Mouse (Mus musculus) adrenal gland (tissue): ENCODE measurements around the gene Mindy2.

Experiments
- intact Hi-C: fragments of 180-260 bp; cut with DNase I; formaldehyde crosslinking; loops from one replicate; pipeline ENCODE4 v1.15.1; 2025
- long read RNA-seq, 2 experiments: library from polyadenylated mRNA; unstranded; transcript quantifications; one replicate each; pipeline ENCODE4 v2.0.0; 2020; ENCODE audit warnings: borderline replicate concordance in 1 of 2; ENCODE audit not compliant: insufficient replicate concordance in 1 of 2

Mindy2 gene
- long read RNA-seq, experiment 1, full-length matches to known transcripts, result 4 of 6 reads
- long read RNA-seq, experiment 1, partial matches to known transcripts, result 0 of 6 reads
- long read RNA-seq, experiment 1, other reads (novel, unspliced or antisense), result 2 of 6 reads
- long read RNA-seq, experiment 2, full-length matches to known transcripts, result 6 of 10 reads
- long read RNA-seq, experiment 2, partial matches to known transcripts, result 2 of 10 reads
- long read RNA-seq, experiment 2, other reads (novel, unspliced or antisense), result 2 of 10 reads

DNA sequence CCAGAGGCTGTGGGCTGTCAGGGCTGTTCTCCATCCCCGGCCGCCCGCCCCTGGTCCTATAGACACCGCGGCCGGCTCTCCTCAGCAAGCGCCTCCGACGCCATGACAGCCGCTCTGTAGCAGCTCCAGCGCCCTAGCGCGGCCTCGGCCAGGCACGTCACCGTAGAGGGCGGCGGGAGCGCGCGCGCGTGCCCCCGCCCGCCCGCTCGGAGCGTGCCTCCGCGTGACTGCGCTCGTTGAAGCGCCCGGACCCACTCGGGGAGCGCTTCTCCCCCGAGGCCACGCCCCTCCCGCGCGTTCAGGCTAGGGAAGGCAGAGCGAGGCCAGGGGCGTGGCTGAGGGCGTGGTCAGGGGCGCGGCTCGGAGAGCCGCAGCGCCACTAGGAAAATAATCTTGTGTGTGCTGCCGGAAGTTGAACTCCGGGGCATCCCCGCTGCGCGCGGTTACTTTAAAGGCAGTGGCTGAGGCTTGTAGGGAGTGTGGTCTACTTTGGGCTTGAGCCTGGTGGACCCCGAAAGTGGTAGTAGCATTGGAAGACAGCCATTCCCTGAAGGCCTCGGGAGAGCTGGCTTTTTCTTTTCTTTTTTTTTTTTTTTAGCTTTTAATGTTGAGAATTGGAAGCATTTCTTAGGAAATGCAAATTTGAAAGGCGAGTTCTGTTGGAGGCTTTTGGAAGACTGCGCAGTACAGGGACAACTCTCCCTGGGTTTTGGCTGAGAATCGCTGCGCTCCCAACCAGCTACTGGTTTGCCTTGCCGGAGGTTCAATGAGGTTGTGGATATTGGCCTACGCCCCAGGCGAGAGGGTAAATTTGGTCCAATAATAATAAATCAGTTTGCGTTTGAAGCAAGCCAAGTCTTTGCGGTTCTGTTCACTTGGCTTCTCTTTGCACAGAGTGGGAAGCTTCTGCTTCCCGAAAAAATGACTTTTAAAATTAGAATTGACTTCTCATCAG, at the start of gene Mindy2:
TSS of gene Mindy2 (minus strand) at position 162 of the 955 bp plus-strand sequence.
- intact Hi-C loops, result no loop called here

DNA sequence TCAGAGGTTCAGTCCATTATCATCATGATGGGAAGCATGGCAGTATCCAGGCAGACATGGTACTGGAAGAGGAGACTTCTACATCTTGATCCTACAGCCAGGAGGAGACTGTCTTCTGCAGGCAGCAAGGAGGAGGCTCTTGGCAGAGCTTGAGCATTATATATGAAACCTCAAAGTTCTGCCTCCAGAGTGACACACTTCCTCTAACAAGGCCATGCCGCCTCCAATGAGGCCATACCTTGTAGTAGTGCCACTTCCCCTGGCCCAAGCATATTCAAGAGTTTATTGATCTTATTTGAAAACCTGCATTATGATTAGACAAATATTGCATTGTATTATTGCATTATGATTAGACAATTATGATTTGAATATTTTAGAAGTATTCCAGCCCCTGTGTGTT, 49.5 kb upstream of the Mindy2 start:
- intact Hi-C loops, result no loop called here

DNA sequence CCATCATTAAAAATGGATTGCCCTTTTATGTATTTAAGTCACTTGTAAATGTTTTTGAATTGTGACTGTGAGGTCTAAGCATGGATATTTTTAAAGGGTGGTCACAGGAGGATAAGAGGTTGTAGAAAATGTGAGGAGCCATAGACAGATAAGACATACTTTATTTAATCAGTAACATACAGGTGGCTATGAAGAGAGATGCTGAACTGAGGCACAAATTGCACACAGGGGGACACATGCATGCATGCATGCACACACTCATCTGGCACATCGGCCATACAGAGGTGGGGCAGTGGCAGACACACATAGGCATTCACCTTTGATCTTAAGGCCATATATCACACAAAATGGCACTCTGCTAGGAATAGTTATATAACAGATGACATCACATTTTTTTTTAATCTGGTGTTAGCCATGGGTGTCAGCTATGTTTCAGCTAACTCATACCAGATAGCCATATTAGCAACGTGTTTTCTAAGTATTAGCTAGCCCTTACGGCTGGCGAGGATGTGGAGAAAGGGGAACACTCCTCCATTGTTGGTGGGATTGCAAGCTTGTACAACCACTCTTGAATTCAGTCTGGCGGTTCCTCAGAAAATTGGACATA, 46.7 kb upstream of the Mindy2 start:
- intact Hi-C loops, result no loop called here

DNA sequence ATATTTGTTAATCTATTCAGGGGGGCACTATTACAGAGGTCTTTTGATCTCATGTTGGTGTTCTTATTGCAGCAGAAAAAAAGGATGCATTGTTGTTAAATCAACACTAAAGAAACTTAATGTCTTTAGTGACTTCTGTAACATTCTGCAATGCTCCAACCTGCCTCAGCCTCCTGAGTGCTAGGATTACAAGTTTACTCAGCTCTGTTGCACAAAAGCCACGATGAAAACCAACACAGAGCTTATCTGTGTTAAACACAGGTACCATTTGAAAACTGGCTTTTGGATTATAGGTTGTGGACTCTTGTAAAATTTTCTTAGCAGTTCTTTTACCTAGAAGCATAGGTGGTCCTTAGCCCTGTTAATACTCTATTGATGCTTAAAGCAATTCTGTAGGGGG, 41.1 kb upstream of the Mindy2 start:
- intact Hi-C loops, result no loop called here

DNA sequence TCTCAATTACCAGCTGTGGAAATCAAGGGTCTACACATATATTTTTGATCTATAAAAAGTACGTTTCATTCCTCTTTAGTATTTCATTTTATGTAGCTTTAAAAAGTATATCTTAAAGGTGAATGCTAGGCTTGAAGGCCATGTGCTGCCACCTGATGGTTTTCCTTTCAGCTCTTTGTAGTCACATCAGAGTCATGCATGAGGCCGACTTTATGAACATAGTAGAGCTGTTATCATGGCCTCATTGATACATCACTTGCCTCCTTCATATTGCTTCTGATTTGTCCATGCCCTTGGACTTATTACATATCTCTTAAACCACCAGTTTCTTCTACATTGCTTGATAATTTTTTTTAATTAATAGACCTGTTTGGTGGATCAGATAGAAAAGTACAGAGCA, 38.7 kb upstream of the Mindy2 start:
- intact Hi-C loops, result no loop called here

DNA sequence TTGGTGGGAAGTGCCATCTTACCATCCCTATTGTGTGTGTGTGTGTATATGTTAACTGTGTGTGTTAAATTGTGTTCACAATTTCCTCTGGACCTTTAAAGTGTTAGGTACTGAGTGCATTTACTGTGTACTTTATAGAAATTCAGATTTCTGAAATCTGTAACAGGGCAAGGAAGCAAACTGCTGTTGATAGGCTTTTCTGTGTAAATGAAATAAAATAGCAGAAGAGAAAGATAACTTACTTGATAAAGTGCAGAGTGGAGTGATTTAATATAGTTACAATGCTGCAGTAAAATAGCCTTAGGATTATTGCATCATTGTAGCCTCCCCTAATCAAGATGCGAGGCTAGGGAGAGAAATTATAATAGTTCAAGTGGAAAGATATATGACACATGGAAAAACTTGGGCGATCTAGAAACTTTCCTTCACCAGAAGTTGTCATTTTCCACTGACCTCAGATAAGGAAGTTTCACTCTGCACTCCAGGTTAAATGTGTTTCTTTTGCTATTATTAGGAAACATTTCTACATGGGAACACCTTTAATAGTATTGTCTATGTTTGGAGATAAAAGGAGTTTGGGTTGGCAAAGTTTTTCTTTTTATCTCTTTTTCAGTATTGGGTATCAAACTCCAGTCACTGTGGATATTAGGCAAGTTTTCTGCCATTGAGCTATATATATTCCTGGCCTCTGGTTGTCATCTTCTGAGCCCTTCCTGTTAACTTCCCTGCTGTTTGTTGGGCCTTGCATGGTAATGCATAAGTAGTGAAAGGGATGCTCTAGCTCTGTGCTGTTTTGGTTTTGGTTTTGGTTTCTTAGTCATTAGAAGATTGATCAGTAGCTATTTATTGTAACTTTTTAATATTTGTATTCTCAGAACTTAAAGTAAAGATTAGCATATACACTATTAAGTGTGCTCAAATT, 35.1 kb upstream of the Mindy2 start:
- intact Hi-C loops, result no loop called here

DNA sequence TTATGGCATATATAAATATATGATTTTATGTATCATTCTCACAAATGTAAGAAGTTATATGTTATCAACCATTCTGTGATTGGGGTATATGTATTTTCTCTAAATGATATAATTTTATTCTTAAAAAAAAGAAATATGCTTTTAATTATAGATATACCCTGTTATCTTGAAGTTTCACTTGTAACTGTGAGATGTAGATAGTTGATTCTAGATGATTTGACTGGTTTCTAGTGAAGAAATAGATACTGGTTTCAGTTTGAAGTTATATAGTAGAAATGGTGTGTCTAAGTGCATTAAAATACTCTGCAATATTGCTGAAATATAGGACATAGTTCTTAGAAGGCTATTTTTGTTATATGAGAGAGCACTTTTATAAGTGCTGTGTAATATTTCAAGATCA, 33.6 kb upstream of the Mindy2 start:
- intact Hi-C loops, result no loop called here

DNA sequence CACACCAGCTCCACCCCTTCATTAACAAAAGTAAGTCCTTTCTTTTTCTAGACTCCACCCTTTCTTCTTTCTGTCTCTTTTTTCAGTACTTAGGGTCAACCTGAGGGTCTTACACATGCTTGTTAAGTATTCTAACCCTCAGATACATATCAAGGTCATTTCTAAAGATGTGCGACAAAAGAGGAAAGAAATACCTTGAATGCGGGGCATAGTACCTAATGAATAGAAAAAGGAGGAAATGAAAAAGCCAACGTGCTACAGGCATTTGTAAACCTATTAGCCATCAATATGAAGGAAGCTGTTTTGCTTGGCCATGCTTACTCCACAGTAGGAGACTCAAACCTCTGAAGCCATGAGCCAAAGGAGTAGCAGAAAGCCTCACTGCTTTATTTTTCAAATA, 33.0 kb upstream of the Mindy2 start:
- intact Hi-C loops, result no loop called here

DNA sequence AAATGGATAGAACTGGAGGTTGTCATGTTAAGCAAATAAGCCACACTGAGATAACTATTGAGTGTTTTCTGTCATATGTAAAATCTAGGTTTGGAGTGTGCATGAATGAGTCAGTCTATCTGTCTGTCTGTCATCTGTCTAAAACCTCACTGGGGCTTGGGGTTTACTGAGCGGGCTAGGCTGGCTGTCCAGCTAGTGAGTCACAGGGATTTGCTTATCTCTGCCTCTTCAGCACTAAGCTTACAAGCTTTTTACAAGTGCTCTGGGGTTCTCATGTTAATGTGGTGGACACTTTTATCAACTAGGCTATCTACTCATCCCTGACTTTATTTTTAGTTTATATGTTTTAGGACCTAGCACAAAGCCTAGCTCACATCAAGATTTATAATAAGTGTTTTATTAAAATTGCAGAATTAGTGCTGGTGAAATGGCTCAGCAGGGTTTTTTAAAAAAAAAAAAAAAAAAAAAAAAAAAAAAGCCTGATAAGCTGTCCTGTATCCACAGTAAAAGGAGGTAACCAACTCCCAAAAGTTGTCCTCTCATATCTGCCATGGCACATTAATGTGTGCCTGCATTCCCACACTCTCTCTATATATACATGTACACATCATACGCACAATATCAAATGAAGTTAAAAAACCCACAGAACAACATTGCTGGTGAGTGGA, 31.5 kb upstream of the Mindy2 start:
- intact Hi-C loops, result no loop called here

DNA sequence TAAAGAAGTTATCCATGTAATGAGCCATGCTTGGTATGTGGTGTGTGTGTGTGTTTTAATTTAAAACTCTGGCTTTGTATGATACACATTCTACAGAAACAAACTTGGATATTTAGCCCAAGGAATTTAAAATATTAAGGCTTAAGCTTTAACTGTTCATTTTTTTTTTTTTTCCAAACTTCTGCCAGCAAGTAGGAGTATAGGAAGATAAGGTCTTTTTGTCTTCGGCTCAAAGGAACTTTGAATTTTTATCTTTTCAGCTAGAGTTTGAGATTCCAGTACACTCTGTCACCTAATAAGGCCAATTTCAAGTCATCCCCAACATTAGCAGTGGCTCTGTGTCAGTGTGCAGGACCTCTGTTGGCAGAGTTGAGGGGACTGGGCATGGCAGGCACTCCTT, 25.2 kb upstream of the Mindy2 start:
- intact Hi-C loops, result no loop called here

DNA sequence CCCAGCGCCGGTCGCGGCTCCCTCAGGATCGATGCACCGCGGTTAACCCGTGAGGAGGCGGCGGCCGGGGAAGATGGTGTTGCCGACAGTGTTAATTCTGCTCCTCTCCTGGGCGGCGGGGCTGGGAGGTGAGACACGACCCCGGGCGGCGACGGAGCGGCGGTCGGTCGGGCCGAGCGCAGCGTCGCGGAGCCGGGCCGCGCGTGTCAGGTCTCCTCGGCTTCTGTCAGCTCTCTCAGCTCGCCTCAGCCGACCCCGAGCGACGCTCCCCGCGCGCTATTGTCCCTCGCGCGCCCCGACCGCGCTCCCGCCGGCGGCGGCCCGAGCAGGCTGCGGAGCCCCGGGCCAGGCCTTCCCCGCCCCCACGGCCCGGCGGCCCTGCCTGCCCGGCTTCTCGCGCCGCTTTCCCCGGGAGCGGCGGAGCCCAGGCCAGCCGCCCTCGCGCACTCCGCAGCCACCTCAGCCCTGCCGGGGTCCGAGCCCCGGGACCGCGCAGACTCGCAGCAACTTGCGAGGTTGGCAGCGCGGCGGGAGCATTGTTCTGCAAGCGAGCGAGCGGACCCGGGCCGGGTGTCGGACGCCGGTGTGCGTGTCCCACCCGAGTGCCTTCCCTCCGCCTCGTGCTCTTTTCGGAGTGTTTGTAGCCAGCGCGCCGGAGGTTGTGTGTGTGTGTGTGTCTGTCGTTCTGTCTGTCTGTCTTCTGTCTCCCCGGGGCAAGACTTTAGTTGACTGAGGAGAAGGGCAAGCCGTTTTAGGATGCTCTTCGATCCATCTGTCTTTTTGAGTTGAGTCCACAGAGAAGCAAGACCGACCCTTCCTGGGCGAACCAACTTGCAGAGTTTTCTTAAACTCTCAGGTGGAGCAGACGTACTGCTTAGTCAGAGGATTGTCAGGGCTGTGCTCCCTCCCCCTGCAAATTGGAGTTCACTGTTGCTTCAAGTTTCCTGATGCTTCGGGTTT, 22.4 kb upstream of the Mindy2 start:
- intact Hi-C loops, result loop anchor here (5.0 kb wide), 2 partner anchors 253 to 393 kb away; no protein-coding TSS in a partner anchor

DNA sequence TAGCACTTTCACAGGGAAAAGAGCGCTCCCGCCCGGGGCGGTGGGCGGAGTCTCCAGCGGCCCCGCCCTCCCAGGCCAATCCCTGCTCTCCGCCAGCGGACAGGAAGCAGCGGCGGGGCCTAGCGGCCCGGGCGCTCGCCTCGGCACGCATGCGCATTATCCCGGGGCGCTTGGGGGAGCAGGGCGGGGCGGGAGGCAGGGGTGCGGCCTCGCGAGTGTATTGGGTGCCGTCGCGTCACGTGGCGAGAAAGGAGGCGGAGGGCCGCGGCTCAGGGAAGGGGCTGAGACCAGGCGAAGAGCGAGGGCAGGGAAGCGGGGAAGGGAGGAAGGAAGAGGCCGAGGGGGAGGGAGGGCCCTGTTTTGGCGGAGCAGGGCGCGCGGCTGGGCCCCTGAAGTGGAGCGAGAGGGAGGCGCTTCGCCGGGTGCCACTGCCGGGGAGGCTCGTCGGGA, 21.7 kb upstream of the Mindy2 start, which contains the start of gene Adam10:
TSS of gene Adam10 (plus strand) at position 316 of the 450 bp plus-strand sequence.
- intact Hi-C loops, result loop anchor here (5.0 kb wide), 2 partner anchors 254 to 394 kb away; no protein-coding TSS in a partner anchor

DNA sequence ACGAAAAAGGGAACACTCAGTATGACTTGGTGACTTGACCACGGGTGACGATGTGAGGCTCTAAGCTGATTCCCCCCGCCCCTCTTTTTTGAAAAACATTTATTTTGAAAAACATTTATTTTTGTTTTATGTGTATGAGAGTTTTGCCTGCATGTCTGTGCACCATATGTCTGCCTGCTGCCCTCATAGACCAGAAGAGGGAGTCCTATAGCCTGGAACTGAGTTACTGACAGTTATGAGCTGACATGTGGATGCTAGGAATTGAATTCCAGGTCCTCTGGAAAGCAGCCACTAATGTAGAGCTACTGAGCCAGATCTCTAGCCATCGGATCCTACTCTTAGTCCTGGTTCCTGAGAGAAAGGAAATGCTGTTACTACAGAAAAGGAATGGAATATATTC, 19.0 kb upstream of the Mindy2 start:
- intact Hi-C loops, result loop anchor here (5.0 kb wide), 2 partner anchors 256 to 396 kb away; no protein-coding TSS in a partner anchor

DNA sequence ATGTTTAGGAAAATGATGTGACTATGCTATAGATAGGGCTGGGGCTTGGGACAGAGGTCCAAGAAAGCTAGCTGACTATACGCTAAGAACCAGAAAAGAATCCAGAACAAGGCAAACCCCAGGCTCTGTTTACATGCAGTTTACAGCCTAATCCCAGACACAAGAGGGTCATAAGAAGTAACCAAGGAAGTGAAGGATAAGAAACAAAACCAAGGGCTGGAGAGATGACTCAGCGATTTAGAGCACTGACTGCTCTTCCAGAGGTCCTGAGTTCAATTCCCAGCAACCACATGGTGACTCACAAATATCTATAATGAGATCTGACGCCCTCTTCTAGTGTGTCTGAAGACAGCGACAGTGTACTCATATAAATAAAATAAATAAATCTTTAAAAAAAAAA, 18.1 kb upstream of the Mindy2 start:
- intact Hi-C loops, result loop anchor here (5.0 kb wide), 2 partner anchors 257 to 397 kb away; no protein-coding TSS in a partner anchor

DNA sequence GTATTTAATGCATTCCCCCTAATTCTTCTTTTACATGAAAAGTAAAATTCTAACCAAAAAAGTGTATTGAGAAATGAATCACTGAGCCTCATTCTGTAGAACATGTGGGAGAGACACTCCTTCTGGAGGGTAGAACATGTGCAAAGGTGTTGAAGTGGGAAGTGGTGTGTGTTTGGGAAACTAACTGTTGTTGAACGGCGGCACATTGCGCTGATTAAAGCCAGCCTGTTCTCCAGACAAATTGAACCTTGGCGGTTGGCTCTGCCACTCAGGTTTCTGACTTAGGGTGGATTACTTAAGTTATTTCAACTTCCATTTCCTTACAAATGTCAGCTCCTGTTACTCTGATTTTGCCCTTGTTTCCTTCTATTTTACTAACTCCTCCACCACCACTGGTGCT, 16.7 kb upstream of the Mindy2 start:
- intact Hi-C loops, result no loop called here

DNA sequence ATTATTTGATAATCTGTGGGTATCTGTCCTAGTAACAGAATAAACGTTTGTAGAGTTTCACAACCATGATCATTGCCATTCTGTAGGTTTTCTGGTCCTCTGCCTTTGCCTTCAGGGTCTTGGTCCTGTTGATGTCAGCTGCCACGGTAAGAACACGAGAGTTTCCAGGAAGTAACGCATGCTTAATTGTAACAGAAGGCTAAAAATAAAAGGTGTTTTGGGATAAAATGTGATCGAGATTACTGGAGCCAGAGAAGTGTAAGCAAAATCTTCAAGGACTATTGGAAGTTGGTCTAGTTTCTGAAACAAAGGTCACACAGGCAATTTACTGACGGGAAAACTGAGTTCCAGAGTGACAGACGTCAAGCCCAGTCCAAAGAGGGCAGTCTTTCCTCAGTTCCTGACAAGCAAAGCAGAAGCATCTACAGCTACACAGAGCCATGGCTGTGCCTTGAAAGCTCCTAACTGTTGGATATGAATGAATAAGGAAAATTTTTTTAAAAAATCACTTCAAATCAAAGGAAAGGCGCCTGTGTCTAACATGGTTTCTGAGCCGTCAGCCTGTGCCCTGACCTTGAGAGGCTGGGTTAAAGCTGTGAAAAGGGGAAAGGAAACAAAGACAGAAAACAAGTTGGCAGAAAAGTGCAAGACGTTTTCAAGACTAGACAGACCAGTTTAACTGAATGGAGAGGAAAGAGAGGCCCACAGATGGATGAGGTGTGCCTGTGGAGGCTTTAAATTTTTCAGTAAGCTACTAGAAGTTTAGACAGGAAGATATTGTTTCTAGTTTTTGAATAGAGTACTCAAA, 15.0 kb upstream of the Mindy2 start:
- intact Hi-C loops, result no loop called here

DNA sequence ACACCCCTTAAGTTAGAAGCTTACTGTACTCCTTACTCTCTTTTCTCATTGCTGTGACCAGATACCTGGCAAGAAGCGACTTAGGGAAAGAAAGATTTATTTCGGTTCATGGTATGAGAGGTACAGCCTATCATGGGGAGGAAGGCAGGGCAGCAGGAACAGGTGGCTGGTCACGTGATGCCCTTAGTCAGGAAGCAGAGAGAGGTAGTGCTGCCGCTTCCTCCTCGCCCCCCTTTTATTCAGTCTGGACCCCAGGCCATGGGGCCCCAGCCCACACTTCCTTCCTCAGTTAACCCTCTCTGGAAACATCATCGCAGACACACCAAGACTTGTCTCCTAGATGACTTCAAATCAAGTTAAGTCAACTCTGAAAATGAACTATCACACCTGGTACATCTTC, 14.3 kb upstream of the Mindy2 start:
- intact Hi-C loops, result no loop called here

DNA sequence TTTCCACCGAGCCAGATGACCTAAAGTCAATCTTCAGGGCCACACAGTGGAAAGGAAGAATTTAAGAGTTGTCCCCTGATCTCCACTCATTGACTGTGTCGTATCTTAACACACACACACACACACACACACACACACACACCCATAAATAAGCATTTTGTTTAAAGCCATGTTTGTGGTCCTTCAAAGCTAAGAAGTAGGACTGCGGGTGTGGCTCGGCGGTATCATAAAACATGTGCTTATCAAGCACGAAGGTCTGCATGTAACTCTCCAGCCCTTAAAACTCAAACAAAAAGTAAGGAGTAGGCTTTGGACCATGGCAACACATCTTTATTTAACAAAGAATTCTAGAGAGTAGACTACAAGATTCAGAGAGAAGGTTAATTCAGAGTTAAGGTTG, 13.4 kb upstream of the Mindy2 start:
- intact Hi-C loops, result no loop called here
